Mouse (Mus musculus): ENCODE data around the gene Bag6.

Bag6 gene

DNA sequence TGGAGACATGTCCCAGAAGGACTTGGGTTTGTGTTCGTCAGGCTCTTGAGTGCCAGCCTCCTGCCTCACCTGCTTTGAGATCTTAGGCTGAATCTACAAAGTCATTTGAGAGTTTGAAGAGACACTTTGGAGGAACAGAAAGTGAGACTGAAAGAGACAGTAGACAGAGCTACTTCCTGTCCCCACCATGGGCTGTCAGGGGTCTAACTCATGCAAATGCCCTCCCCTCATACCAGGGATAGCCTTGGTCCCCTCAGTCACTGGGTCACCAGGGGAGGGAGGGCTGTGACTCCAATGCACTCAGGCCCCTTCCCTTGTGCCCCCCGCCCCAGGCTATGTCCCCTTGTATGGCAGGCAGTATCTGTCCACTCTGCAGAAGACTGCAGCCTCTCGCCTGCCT is 38.4 kb downstream of the Bag6 start:
- no peaks in the 10 kb centered on the region for H3K4me1 ChIP-seq (replicated peaks; ENCODE audit: low read depth, low read length)
- TF ChIP-seq NANOG (IDR thresholded peaks at IDR 0.05; ENCODE audit: borderline replicate concordance, low read length) = no peak
- no peak for TF ChIP-seq CTCF (conservative IDR thresholded peaks at IDR 0.05; ENCODE audit: low read length)
- no peak for TF ChIP-seq POU5F1 (IDR thresholded peaks at IDR 0.05; ENCODE audit: borderline replicate concordance, low read length)
- no peaks in the 10 kb centered on the region for H3K9me3 ChIP-seq (ENCODE audit: low read length)
- H3K4me3 ChIP-seq (replicated peaks; ENCODE audit: low read length) = no peak overlapping the region
- peaks cover 39% of the 10 kb centered on the region for H3K27me3 ChIP-seq (ENCODE audit: insufficient read depth, low read length)
- H3K36me3 ChIP-seq (ENCODE audit: insufficient read depth, low read length) = no peaks in the 10 kb centered on the region

DNA sequence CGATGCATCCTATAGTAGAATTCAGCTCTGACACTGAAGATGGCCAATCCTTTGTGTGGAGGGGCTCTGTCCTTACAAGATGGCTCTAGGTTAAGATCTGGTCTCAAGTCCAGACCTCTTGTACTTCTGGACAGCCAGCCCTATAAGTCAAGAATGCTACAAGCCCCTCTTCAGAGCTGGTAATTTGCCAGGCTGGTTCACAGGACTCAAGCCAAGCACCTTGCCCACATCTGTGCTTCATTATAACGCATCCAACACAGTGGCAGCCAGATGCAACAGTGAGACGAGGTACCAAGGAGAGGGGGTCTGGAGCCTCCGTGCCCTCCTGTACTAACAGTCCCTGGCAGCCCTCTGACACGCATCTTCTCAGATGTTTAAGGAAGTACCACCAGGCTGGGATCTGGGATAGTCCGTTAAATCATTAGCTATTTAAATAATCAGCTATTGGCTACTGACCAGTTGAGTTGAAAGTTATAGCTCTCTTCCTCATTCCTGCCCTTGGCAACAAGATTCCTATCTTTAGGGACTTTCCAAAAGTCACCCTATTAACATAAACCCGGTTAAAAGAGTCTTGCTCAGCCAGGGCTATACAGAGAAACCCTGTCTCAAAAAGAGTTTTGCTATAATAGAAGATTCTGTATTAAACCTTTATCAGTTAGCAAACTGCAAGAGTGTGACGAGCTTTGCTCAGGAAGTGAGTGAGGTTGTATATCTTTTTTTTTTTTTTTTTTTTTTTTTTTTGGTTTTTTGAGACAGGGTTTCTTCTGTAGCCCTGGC is 39.4 kb downstream of the Bag6 start:
- no peak for TF ChIP-seq NANOG (IDR thresholded peaks at IDR 0.05; ENCODE audit: borderline replicate concordance, low read length)
- TF ChIP-seq POU5F1 (IDR thresholded peaks at IDR 0.05; ENCODE audit: borderline replicate concordance, low read length) = no peak
- TF ChIP-seq CTCF (conservative IDR thresholded peaks at IDR 0.05; ENCODE audit: low read length) = no peak
- Histone ChIP-seq H3K4me1 (replicated peaks; ENCODE audit: low read depth, low read length) (0 out of 2 replicates have a peak, but pooled peaks cover 2% of the 10 kb centered on the region), H3K36me3 (ENCODE audit: insufficient read depth, low read length) (no peaks in the 10 kb centered on the region), H3K27me3 (ENCODE audit: insufficient read depth, low read length) (peaks cover 39% of the 10 kb centered on the region), H3K9me3 (ENCODE audit: low read length) (no peaks in the 10 kb centered on the region), H3K4me3 (replicated peaks; ENCODE audit: low read length) (no peak overlapping the region)

DNA sequence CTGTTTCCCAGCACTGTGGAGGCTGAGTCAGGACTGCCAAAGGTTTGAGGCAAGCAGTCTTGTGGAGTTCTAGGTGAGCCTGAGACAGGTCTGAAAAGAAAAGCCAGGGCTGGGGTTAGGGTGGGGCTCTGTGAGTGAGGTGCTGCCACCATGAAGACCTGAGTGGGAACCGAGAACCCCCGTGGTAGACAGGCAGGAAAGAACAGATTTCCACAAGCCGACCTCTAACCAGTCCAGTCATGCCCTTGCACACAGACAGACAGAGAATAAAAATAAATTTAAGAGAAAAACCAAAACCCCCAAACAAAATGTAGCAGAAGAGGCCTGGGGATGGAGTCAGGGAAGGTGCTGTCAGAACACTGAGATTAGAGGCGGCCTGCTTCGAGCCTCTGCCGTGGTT is 40.4 kb downstream of the Bag6 start:
- Histone ChIP-seq H3K27me3 (ENCODE audit: insufficient read depth, low read length) (peaks cover 47% of the 10 kb centered on the region), H3K4me1 (replicated peaks; ENCODE audit: low read depth, low read length) (0 out of 2 replicates have a peak, but pooled peaks cover 2% of the 10 kb centered on the region), H3K36me3 (ENCODE audit: insufficient read depth, low read length) (no peaks in the 10 kb centered on the region), H3K4me3 (replicated peaks; ENCODE audit: low read length) (no peak overlapping the region), H3K9me3 (ENCODE audit: low read length) (no peaks in the 10 kb centered on the region)
- TF ChIP-seq NANOG (IDR thresholded peaks at IDR 0.05; ENCODE audit: borderline replicate concordance, low read length) (no peak), CTCF (conservative IDR thresholded peaks at IDR 0.05; ENCODE audit: low read length) (no peak), POU5F1 (IDR thresholded peaks at IDR 0.05; ENCODE audit: borderline replicate concordance, low read length) (no peak)

DNA sequence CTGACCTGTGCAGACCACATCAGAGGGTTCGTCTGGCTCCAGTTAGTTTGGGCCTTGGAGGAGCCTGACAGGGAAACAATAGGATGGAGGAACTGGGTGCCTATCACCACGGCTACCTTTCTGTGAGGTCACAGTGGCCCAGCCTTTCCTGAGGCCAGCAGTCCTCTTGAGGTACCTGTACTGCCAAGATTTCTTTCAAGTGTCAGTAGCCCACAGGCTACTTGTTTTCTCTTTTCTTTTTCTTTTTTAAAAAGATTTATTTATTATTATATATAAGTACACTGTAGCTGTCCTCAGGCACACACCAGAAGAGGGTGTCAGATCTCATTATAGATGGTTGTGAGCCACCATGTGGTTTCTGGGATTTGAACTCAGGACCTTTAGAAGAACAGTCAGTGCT is 41.0 kb downstream of the Bag6 start, which contains the start of gene Aif1:
Gene Aif1 (minus strand): TSS at position 101 of the 400 bp plus-strand sequence.
- Histone ChIP-seq H3K36me3 (ENCODE audit: insufficient read depth, low read length) (no peaks in the 10 kb centered on the region), H3K9me3 (ENCODE audit: low read length) (no peaks in the 10 kb centered on the region), H3K27me3 (ENCODE audit: insufficient read depth, low read length) (peaks cover 44% of the 10 kb centered on the region), H3K4me1 (replicated peaks; ENCODE audit: low read depth, low read length) (0 out of 2 replicates have a peak, but pooled peaks cover 2% of the 10 kb centered on the region), H3K4me3 (replicated peaks; ENCODE audit: low read length) (no peak within 1 kb of the TSS)
- TF ChIP-seq NANOG (IDR thresholded peaks at IDR 0.05; ENCODE audit: borderline replicate concordance, low read length) (no peak), CTCF (conservative IDR thresholded peaks at IDR 0.05; ENCODE audit: low read length) (no peak), POU5F1 (IDR thresholded peaks at IDR 0.05; ENCODE audit: borderline replicate concordance, low read length) (no peak)

DNA sequence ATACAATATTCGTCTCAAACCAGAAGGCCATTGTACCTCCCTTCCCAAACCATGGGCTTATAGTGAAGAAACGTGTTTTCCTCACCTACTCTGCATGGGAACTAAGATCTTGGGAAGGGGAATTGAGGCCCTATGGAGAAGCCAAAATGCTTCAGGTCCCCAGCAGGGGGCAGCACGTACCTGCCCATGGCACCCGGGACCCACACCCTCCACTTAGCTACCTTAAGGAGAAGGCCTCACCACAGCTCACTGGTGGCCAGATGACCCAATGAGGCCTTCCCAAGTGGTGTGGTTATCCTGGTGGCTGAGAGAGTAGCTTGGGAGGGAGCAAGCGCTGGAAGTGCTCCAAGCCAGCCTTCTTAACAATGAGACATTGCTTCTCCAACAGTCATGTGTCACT is 43.5 kb downstream of the Bag6 start:
- no peaks in the 10 kb centered on the region for H3K36me3 ChIP-seq (ENCODE audit: insufficient read depth, low read length)
- H3K9me3 ChIP-seq (ENCODE audit: low read length) = no peaks in the 10 kb centered on the region
- TF ChIP-seq NANOG (IDR thresholded peaks at IDR 0.05; ENCODE audit: borderline replicate concordance, low read length) = no peak
- TF ChIP-seq CTCF (conservative IDR thresholded peaks at IDR 0.05; ENCODE audit: low read length) = peak; percentile 78
- TF ChIP-seq POU5F1 (IDR thresholded peaks at IDR 0.05; ENCODE audit: borderline replicate concordance, low read length) = no peak
- H3K4me3 ChIP-seq (replicated peaks; ENCODE audit: low read length) = no peak overlapping the region
- peaks cover 20% of the 10 kb centered on the region for H3K27me3 ChIP-seq (ENCODE audit: insufficient read depth, low read length)
- peaks cover 6% of the 10 kb centered on the region; the same call in 1 of the 2 replicates for H3K4me1 ChIP-seq (replicated peaks; ENCODE audit: low read depth, low read length)

DNA sequence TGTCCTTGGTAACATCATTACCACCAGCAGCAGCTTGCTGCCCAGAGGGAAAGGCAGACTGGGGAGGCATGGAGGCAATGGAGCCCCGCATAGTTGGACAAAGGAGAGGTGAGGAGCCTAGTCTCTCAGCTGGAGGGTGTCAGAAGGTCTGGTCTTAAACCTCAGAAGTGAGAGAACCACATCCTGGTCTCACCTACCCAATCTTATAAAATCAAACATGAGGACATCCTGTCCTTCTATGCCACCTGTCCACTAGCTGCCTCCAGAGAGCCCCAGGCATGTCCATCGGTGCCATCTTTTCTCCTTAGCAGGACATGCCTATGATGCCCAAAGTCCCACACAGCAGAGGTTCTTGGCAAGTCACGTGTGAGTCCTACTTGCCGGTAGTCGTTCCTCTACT is 45.1 kb downstream of the Bag6 start:
- Histone ChIP-seq H3K9me3 (ENCODE audit: low read length) (no peaks in the 10 kb centered on the region), H3K36me3 (ENCODE audit: insufficient read depth, low read length) (no peaks in the 10 kb centered on the region), H3K4me1 (replicated peaks; ENCODE audit: low read depth, low read length) (peaks cover 21% of the 10 kb centered on the region), H3K27me3 (ENCODE audit: insufficient read depth, low read length) (peaks cover 11% of the 10 kb centered on the region; the same call in 1 of the 2 replicates), H3K4me3 (replicated peaks; ENCODE audit: low read length) (no peak overlapping the region)
- TF ChIP-seq NANOG (IDR thresholded peaks at IDR 0.05; ENCODE audit: borderline replicate concordance, low read length) (no peak), CTCF (conservative IDR thresholded peaks at IDR 0.05; ENCODE audit: low read length) (no peak), POU5F1 (IDR thresholded peaks at IDR 0.05; ENCODE audit: borderline replicate concordance, low read length) (no peak)

DNA sequence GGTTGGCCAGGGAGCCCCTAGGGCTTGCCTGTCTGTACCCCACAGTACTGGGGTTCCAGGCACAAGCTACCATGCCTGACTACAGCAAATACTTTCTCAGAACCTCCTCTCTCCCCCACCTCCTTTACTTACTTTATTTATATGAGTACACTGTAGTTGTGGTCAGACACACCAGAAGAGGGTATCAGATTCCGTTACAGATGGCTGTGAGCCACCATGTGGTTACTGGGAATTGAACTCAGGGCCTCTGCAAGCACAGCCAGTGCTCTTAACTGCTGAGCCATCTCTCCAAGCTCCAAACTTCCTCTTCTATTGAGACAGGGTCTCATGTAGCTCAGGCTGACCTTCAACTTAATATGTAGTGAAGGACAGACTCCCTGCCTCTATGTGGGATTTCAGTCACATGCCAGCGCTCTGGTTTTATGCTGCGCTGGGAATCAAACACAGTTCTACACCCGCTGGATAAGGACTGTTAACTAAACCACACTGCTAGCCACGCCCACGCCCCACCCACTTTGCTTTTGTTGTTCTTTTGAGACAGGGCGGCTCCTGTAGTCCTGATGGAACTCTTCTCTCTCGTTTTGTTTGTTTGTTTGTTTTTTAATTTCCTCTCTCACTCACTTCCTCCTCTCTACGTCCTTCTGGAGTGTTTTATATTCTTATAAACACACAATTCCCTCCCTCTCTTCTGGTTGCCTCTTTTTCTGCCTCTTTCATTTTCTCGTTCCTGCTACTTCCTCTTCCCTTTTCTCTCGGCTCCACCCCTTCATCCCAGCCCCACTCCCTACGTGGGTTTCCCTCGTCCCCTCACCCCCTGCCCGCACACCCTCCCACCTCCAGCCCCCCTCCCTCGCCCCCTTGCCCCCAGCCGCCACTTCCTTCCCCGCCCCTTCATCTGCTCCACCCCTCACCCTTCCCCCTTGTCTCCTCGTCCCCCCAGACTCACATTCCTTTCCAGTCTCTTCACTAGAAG is 50.9 kb downstream of the Bag6 start:
- no peak for TF ChIP-seq NANOG (IDR thresholded peaks at IDR 0.05; ENCODE audit: borderline replicate concordance, low read length)
- TF ChIP-seq CTCF (conservative IDR thresholded peaks at IDR 0.05; ENCODE audit: low read length) = no peak
- TF ChIP-seq POU5F1 (IDR thresholded peaks at IDR 0.05; ENCODE audit: borderline replicate concordance, low read length) = no peak
- H3K4me3 ChIP-seq (replicated peaks; ENCODE audit: low read length) = peak overlapping the region; percentile 68
- H3K4me1 ChIP-seq (replicated peaks; ENCODE audit: low read depth, low read length) = peaks cover 71% of the 10 kb centered on the region
- no peaks in the 10 kb centered on the region for H3K9me3 ChIP-seq (ENCODE audit: low read length)
- H3K36me3 ChIP-seq (ENCODE audit: insufficient read depth, low read length) = no peaks in the 10 kb centered on the region
- peaks cover 5% of the 10 kb centered on the region; the same call in 1 of the 2 replicates for H3K27me3 ChIP-seq (ENCODE audit: insufficient read depth, low read length)

DNA sequence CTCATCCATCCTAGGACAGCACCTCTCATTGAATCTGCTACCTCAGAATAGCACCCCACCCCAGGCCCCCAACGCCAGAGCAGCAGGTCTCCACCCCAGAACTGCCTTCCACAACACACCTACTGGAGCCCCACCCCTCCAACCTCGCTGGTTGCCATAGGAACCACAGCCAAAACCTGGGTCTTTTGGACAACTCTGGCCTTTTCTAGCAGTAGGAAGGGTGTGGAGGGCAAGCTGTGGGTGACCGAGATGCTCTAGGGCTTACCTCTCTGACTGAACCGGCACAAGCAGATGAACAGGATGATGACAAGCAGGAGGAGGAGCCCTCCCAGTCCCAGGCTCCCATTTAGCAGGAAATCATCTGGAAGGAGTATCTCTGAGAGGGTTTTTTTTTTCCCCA is 51.7 kb downstream of the Bag6 start:
- Histone ChIP-seq H3K4me3 (replicated peaks; ENCODE audit: low read length) (peak overlapping the region; percentile 62), H3K36me3 (ENCODE audit: insufficient read depth, low read length) (no peaks in the 10 kb centered on the region), H3K9me3 (ENCODE audit: low read length) (no peaks in the 10 kb centered on the region), H3K4me1 (replicated peaks; ENCODE audit: low read depth, low read length) (peaks cover 71% of the 10 kb centered on the region), H3K27me3 (ENCODE audit: insufficient read depth, low read length) (peaks cover 5% of the 10 kb centered on the region; the same call in 1 of the 2 replicates)
- TF ChIP-seq POU5F1 (IDR thresholded peaks at IDR 0.05; ENCODE audit: borderline replicate concordance, low read length) = no peak
- TF ChIP-seq CTCF (conservative IDR thresholded peaks at IDR 0.05; ENCODE audit: low read length) = no peak
- no peak for TF ChIP-seq NANOG (IDR thresholded peaks at IDR 0.05; ENCODE audit: borderline replicate concordance, low read length)

Data from E14TG2a.4 (cell line).